8 mouse cellular contexts compared by ENCODE assay signal in the genomic region with DNA sequence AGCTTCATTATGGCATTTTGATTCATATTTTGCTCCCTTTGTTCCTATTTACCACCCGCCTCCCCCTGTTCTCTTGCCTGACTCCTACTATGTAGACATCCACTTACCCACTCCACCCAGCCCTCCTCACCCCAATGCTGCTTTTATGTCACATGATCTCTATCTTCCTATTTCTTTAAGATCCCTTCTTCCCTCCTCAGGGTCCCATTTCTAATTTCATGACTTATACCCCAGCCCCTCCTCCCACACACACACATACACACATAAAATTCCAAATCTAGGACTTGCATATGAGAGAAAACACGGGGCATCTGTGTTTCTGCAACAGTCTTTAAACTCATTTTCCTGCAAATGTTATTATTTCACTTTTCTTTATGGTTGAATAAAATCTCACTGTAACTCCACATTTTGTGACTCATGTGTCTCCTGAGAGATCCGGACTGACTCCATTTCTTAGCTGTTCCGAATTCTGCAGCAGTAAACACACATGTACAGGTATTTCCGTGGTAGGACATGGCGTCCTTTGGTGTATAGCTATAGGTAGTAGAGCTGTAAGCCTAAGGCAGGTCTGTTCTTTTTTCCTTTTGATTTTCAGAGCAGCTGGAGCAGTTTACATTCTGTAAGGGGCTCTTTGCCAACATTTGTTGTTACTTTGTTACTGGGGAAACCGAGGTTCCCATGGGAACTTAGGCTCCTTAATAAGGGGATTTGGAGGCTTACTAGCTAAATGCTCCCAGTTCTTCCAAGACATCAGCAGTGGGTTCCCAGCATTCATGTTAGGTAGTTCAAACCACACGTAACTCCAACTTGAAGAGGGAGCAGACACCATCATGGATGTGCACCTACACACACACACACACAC. TPM values are rescaled to one million over a fixed set of nuclear protein-coding genes. Genes with fewer than 3 reads are reported as not detected.
DNase-seq lines count a peak whose midpoint lies in the region; ATAC-seq and TF ChIP-seq lines count a peak whose summit lies in the region.

No protein-coding gene starts in this region.

- intact Hi-C loops in left cerebral cortex, postnatal 4 days (cut with DNase I): no loop called here

- no peak for ATAC-seq in heart, embryonic 13.5 days (ENCODE audit: extremely low read depth, insufficient number of reproducible peaks, low FRiP score, low TSS enrichment)
- no peak for ATAC-seq in G1E (ENCODE audit: extremely low read depth, insufficient number of reproducible peaks, low FRiP score, poor library complexity, severe bottlenecking)
- no peak for ATAC-seq in heart, postnatal 0 days (ENCODE audit: insufficient read depth, low read depth)
- ATAC-seq in liver, embryonic 16.5 days (ENCODE audit: low read depth): peak; percentile 47; the same call in 1 of the 2 replicates

- peak overlapping the region; percentile 87 for H3K9ac ChIP-seq in heart, embryonic 13.5 days
- peak overlapping the region; percentile 71 for H3K9ac ChIP-seq in heart, postnatal 0 days (replicated peaks; ENCODE audit: low read depth, low read length)
- H3K9ac ChIP-seq in liver, embryonic 16.5 days (ENCODE audit: low read depth, low read length): peak overlapping the region; percentile 97

- H3K4me3 ChIP-seq in heart, embryonic 13.5 days: peak overlapping the region; percentile 76
- H3K4me3 ChIP-seq in G1E (ENCODE audit: low read depth, low read length): peak overlapping the region; percentile 93
- peak overlapping the region; percentile 77 for H3K4me3 ChIP-seq in heart, postnatal 0 days (ENCODE audit: low read depth, low read length)
- H3K4me3 ChIP-seq in liver, embryonic 16.5 days (ENCODE audit: low read depth, low read length): peak overlapping the region; percentile 94

- H3K9me3 ChIP-seq in heart, embryonic 13.5 days: no peaks in the 10 kb centered on the region
- H3K9me3 ChIP-seq in G1E (replicated peaks): no peaks in the 10 kb centered on the region
- H3K9me3 ChIP-seq in heart, postnatal 0 days (replicated peaks; ENCODE audit: control insufficient read depth, low read length): no peaks in the 10 kb centered on the region
- no peaks in the 10 kb centered on the region for H3K9me3 ChIP-seq in liver, embryonic 16.5 days (replicated peaks; ENCODE audit: control insufficient read depth, low read length)

- no peak for TF ChIP-seq CTCF in G1E (IDR thresholded peaks at IDR 0.05; ENCODE audit: low read depth, low read length)
- TF ChIP-seq CTCF in heart, postnatal 0 days (IDR thresholded peaks at IDR 0.05; ENCODE audit: low read depth): no peak

- peak overlapping the region; percentile 90 for H3K4me2 ChIP-seq in heart, embryonic 13.5 days
- H3K4me2 ChIP-seq in heart, postnatal 0 days (ENCODE audit: low read depth, low read length): peak overlapping the region; percentile 70
- H3K4me2 ChIP-seq in liver, embryonic 16.5 days (ENCODE audit: low read depth, low read length): peak overlapping the region; percentile 90

- no peaks in the 10 kb centered on the region for H3K27me3 ChIP-seq in heart, embryonic 13.5 days (replicated peaks)
- H3K27me3 ChIP-seq in G1E (ENCODE audit: insufficient read depth, low read length): no peaks in the 10 kb centered on the region
- H3K27me3 ChIP-seq in heart, postnatal 0 days (ENCODE audit: control insufficient read depth, insufficient read depth, low read length): no peaks in the 10 kb centered on the region
- H3K27me3 ChIP-seq in liver, embryonic 16.5 days (ENCODE audit: control insufficient read depth, insufficient read depth, low read depth, low read length): no peaks in the 10 kb centered on the region

- no peak for DNase-seq in heart, adult 9 months (ENCODE audit: low spot score in 2 of 2)
- DNase-seq in G1E (ENCODE audit: low spot score): peak; percentile 60
- DNase-seq in heart, postnatal 0 days (ENCODE audit: low spot score): no peak
- no peak for DNase-seq in spleen, postnatal 4 days (ENCODE audit: low spot score in 2 of 2)
- DNase-seq in cerebellum, postnatal 4 days (ENCODE audit: low spot score in 2 of 2): no peak
- no peak for DNase-seq in left cerebral cortex, postnatal 4 days

- peak overlapping the region; percentile 61; the same call in 1 of the 2 replicates for H3K27ac ChIP-seq in heart, embryonic 13.5 days (replicated peaks)
- H3K27ac ChIP-seq in heart, postnatal 0 days (ENCODE audit: low read depth): no peak overlapping the region
- H3K27ac ChIP-seq in liver, embryonic 16.5 days (ENCODE audit: low read length): peak overlapping the region; percentile 92

- WGBS in heart, embryonic 13.5 days: 81% methylated on average over 8 of the region's 8 CpGs
- 81% methylated on average over 8 of the region's 8 CpGs for WGBS in heart, postnatal 0 days
- 79% methylated on average over 8 of the region's 8 CpGs for WGBS in liver, embryonic 16.5 days (ENCODE audit: insufficient replicate concordance)

- H3K36me3 ChIP-seq in heart, embryonic 13.5 days: peaks cover 9% of the 10 kb centered on the region; the same call in 1 of the 2 replicates
- H3K36me3 ChIP-seq in G1E (replicated peaks): peaks cover 27% of the 10 kb centered on the region
- H3K36me3 ChIP-seq in heart, postnatal 0 days (replicated peaks; ENCODE audit: control insufficient read depth, insufficient read depth, low read length): no peaks in the 10 kb centered on the region
- H3K36me3 ChIP-seq in liver, embryonic 16.5 days (ENCODE audit: control insufficient read depth, insufficient read depth): peaks cover 9% of the 10 kb centered on the region

- peaks cover 18% of the 10 kb centered on the region for H3K4me1 ChIP-seq in heart, embryonic 13.5 days
- peaks cover 65% of the 10 kb centered on the region for H3K4me1 ChIP-seq in G1E (ENCODE audit: insufficient read depth, low read depth, low read length)
- H3K4me1 ChIP-seq in heart, postnatal 0 days (ENCODE audit: control insufficient read depth, insufficient read depth): 0 out of 2 replicates have a peak, but pooled peaks cover 5% of the 10 kb centered on the region
- peaks cover 58% of the 10 kb centered on the region for H3K4me1 ChIP-seq in liver, embryonic 16.5 days (ENCODE audit: control insufficient read depth, low read depth, low read length)

- no peak for TF ChIP-seq EP300 in heart, postnatal 0 days (IDR thresholded peaks at IDR 0.05; ENCODE audit: low read depth)

RNA-seq across cellular contexts. Expression of gene BC017158, which starts 0.7 kb away (rescaled TPM):
- polyA plus RNA-seq in heart, embryonic 13.5 days (2015; fragmentation: Nextera tagmentation; extraction: Ambion mirVana): 16.6 and 17.3 TPM in 2 replicates
- 89.4 and 93.4 TPM in 2 replicates for total RNA-seq in G1E (2014; fragmentation: Nextera tagmentation)
- 26.8 and 35.3 TPM in 2 replicates for total RNA-seq in G1E (2017)
- 31.7 and 33.5 TPM in 2 replicates for polyA plus RNA-seq in G1E (2012)
- 14.1 and 22.4 TPM in 2 replicates for total RNA-seq in heart, postnatal 0 days (2014; rRNA removed; ENCODE audit: low replicate concordance)
- polyA plus RNA-seq in heart, postnatal 0 days (2015; fragmentation: Nextera tagmentation; extraction: Ambion mirVana): 5.8 and 6.8 TPM in 2 replicates
- 20.5 and 23.3 TPM in 2 replicates for polyA plus RNA-seq in liver, embryonic 16.5 days (2015; fragmentation: Nextera tagmentation; extraction: Ambion mirVana)
- 10 to 100 TPM; 23.4 to 27.8 TPM for total RNA-seq in left cerebral cortex, postnatal 4 days (2021)

RNA-seq across cellular contexts. Expression of gene Slc5a2, which starts 33.3 kb away (rescaled TPM):
- polyA plus RNA-seq in heart, embryonic 13.5 days (2015; fragmentation: Nextera tagmentation; extraction: Ambion mirVana): not detected in 2 replicates
- total RNA-seq in G1E (2014; fragmentation: Nextera tagmentation) (not detected in 2 replicates), G1E (2017) (0.55 TPM in 1 of 2 replicates, not detected in the other)
- polyA plus RNA-seq in G1E (2012): 0.05 TPM in 1 of 2 replicates, not detected in the other
- not detected in 2 replicates for total RNA-seq in heart, postnatal 0 days (2014; rRNA removed; ENCODE audit: low replicate concordance)
- polyA plus RNA-seq in heart, postnatal 0 days (2015; fragmentation: Nextera tagmentation; extraction: Ambion mirVana): 0.20 and 0.30 TPM in 2 replicates
- 1.4 and 1.7 TPM in 2 replicates for polyA plus RNA-seq in liver, embryonic 16.5 days (2015; fragmentation: Nextera tagmentation; extraction: Ambion mirVana)
- total RNA-seq in left cerebral cortex, postnatal 4 days (2021): not detected

RNA-seq across cellular contexts. Expression of gene Tgfb1i1, which starts 52.1 kb away (rescaled TPM):
- 165 and 177 TPM in 2 replicates for polyA plus RNA-seq in heart, embryonic 13.5 days (2015; fragmentation: Nextera tagmentation; extraction: Ambion mirVana)
- total RNA-seq in G1E (2014; fragmentation: Nextera tagmentation) (0.34 TPM in 1 of 2 replicates, not detected in the other), G1E (2017) (0.11 TPM in 1 of 2 replicates, not detected in the other)
- 0.05 TPM in 1 of 2 replicates, not detected in the other for polyA plus RNA-seq in G1E (2012)
- total RNA-seq in heart, postnatal 0 days (2014; rRNA removed; ENCODE audit: low replicate concordance): 84.6 and 93.8 TPM in 2 replicates
- 97.5 and 112 TPM in 2 replicates for polyA plus RNA-seq in heart, postnatal 0 days (2015; fragmentation: Nextera tagmentation; extraction: Ambion mirVana)
- polyA plus RNA-seq in liver, embryonic 16.5 days (2015; fragmentation: Nextera tagmentation; extraction: Ambion mirVana): 9.6 and 11.9 TPM in 2 replicates
- 10 to 100 TPM; 36.9 to 37.6 TPM for total RNA-seq in left cerebral cortex, postnatal 4 days (2021)

Comparison
In these comparisons a context has a peak if more than half of its experiments do, and no peak if none do; other contexts are left out.
1. RNA of gene Tgfb1i1, which starts 52.1 kb away (polyA plus RNA-seq): 165 to 177 TPM in heart, embryonic 13.5 days, 97.5 to 112 TPM in heart, postnatal 0 days and 9.6 to 11.9 TPM in liver, embryonic 16.5 days; 0.05 TPM in G1E; every median in the first group is over 10 times any median in the second.
2. Peak in every context shown above with its lines, with median percentiles within 50 percentile points of each other: H3K4me2 ChIP-seq, H3K4me3 ChIP-seq and H3K9ac ChIP-seq.